Mouse (Mus musculus) MEL (cell line): ENCODE measurements around the gene Sf3b4. TPM values are rescaled to one million over a fixed set of nuclear protein-coding genes. Genes with fewer than 3 reads are reported as not detected.

Experiments used
- DNase-seq: peaks from one replicate; pipeline ENCODE4 v3.0.0; 2011; ENCODE audit warnings: low read depth, low spot score
- H3K27ac ChIP-seq: 2 replicates; pipeline ENCODE4 v1.5.1; 2012; ENCODE audit warnings: low read depth, mild to moderate bottlenecking, control low read depth, low read length, moderate library complexity; ENCODE audit not compliant: control insufficient read depth
- H3K27me3 ChIP-seq, 2 experiments: fragments of 150-350 bp in 1 of 2; sonication (generic) in 1 of 2; 2 replicates each; pipeline ENCODE4 v1.6.1; 2012; ENCODE audit warnings: low read length in 2 of 2, mild to moderate bottlenecking in 2 of 2, improper control_type of control experiment in 1 of 2, moderate library complexity in 1 of 2; ENCODE audit not compliant: insufficient read depth in 2 of 2, control insufficient read depth in 1 of 2
- H3K36me3 ChIP-seq, 2 experiments: 2 replicates each; pipeline ENCODE4 v1.6.1; 2012 to 2014; ENCODE audit warnings: low read length in 2 of 2, improper control_type of control experiment in 1 of 2, inconsistent platforms in 1 of 2, mild to moderate bottlenecking in 1 of 2; ENCODE audit not compliant: insufficient read depth in 2 of 2, control insufficient read depth in 1 of 2
- H3K4me1 ChIP-seq, 2 experiments: fragments of 150-350 bp in 1 of 2; sonication (generic) in 1 of 2; 2 replicates each; pipeline ENCODE4 v1.6.1; 2012; ENCODE audit warnings: low read length in 2 of 2, improper control_type of control experiment in 1 of 2, mild to moderate bottlenecking in 1 of 2; ENCODE audit not compliant: insufficient read depth in 2 of 2, control insufficient read depth in 1 of 2
- H3K4me3 ChIP-seq, 2 experiments: fragments of 150-350 bp in 1 of 2; sonication (generic) in 1 of 2; 2 replicates each; pipeline ENCODE4 v1.5.1; 2012; ENCODE audit warnings: low read depth in 2 of 2, low read length in 2 of 2, mild to moderate bottlenecking in 2 of 2, moderate library complexity in 2 of 2, control low read depth in 1 of 2, improper control_type of control experiment in 1 of 2; ENCODE audit not compliant: control insufficient read depth in 1 of 2, insufficient read depth in 1 of 2
- H3K79me2 ChIP-seq: 2 replicates; pipeline ENCODE4 v1.6.1; 2012; ENCODE audit warnings: mild to moderate bottlenecking, low read length, moderate library complexity; ENCODE audit not compliant: control insufficient read depth, poor library complexity, insufficient read depth
- H3K9ac ChIP-seq: 2 replicates; pipeline ENCODE4 v1.6.1; 2012; ENCODE audit warnings: low read depth, mild to moderate bottlenecking, control low read depth, low read length, moderate library complexity; ENCODE audit not compliant: control insufficient read depth, poor library complexity, severe bottlenecking
- H3K9me3 ChIP-seq: fragments of 150-350 bp; sonication (generic); replicated peaks from 2 replicates; pipeline ENCODE4 v1.6.1; 2012; ENCODE audit warnings: mild to moderate bottlenecking, low read length, improper control_type of control experiment, moderate library complexity; ENCODE audit not compliant: insufficient read depth
- BHLHE40 ChIP-seq: IDR thresholded peaks from 2 replicates; pipeline ENCODE4 v1.6.1; 2012; ENCODE audit warnings: low read depth, mild to moderate bottlenecking, inconsistent platforms, low read length, improper control_type of control experiment, borderline replicate concordance
- CTCF ChIP-seq, 3 experiments: IDR thresholded peaks in 2 of 3; conservative IDR thresholded peaks in 1 of 3; 2 replicates each; pipeline ENCODE4 v1.5.1; 2011 to 2012; ENCODE audit warnings: low read length in 3 of 3, low read depth in 2 of 3, mild to moderate bottlenecking in 2 of 3, improper control_type of control experiment in 1 of 3, inconsistent platforms in 1 of 3, mixed read lengths in 1 of 3, moderate library complexity in 1 of 3; ENCODE audit not compliant: control insufficient read depth in 1 of 3, insufficient read depth in 1 of 3, poor library complexity in 1 of 3, severe bottlenecking in 1 of 3
- GABPA ChIP-seq: IDR thresholded peaks from 2 replicates; pipeline ENCODE4 v1.6.1; 2012; ENCODE audit warnings: low read depth, mild to moderate bottlenecking, inconsistent platforms, low read length, improper control_type of control experiment, moderate library complexity
- GATA1 ChIP-seq: IDR thresholded peaks from 2 replicates; pipeline ENCODE4 v1.6.1; 2011; ENCODE audit warnings: low read depth, low read length, improper control_type of control experiment
- KAT2A ChIP-seq: conservative IDR thresholded peaks from 2 replicates; pipeline ENCODE4 v1.6.1; 2012; ENCODE audit warnings: low read depth, low read length, improper control_type of control experiment, inconsistent platforms
- MAZ ChIP-seq: IDR thresholded peaks from 2 replicates; pipeline ENCODE4 v1.6.1; 2012; ENCODE audit warnings: low read depth, mild to moderate bottlenecking, inconsistent platforms, low read length, improper control_type of control experiment
- MYC ChIP-seq: IDR thresholded peaks from 2 replicates; pipeline ENCODE4 v1.6.1; 2011; ENCODE audit warnings: low read depth, mild to moderate bottlenecking, low read length, improper control_type of control experiment, moderate library complexity
- NELFE ChIP-seq: IDR thresholded peaks from 2 replicates; pipeline ENCODE4 v1.6.1; 2011; ENCODE audit warnings: low read depth, low read length, improper control_type of control experiment
- POLR2AphosphoS2 ChIP-seq: IDR thresholded peaks from 2 replicates; pipeline ENCODE4 v1.6.1; 2011; ENCODE audit warnings: low read length, improper control_type of control experiment
- RAD21 ChIP-seq: IDR thresholded peaks from 2 replicates; pipeline ENCODE4 v1.6.1; 2011; ENCODE audit warnings: mild to moderate bottlenecking, low read depth, low read length, improper control_type of control experiment
- RCOR1 ChIP-seq: IDR thresholded peaks from 2 replicates; pipeline ENCODE4 v1.6.1; 2012; ENCODE audit warnings: low read depth, mild to moderate bottlenecking, inconsistent platforms, low read length, improper control_type of control experiment
- TBP ChIP-seq: IDR thresholded peaks from 2 replicates; pipeline ENCODE4 v1.8.0; 2011; ENCODE audit warnings: low read depth, low read length, improper control_type of control experiment
- TCF12 ChIP-seq: IDR thresholded peaks from 2 replicates; pipeline ENCODE4 v1.6.1; 2014; ENCODE audit warnings: low read depth, mild to moderate bottlenecking, inconsistent platforms, low read length, improper control_type of control experiment, moderate library complexity
- USF1 ChIP-seq: IDR thresholded peaks from 2 replicates; pipeline ENCODE4 v1.6.1; 2014; ENCODE audit warnings: low read depth, mild to moderate bottlenecking, inconsistent platforms, low read length, improper control_type of control experiment, moderate library complexity
- USF2 ChIP-seq, 2 experiments: IDR thresholded peaks; 2 replicates each; pipeline ENCODE4 v1.6.1; 2011 to 2012; ENCODE audit warnings: improper control_type of control experiment in 2 of 2, low read length in 2 of 2, borderline replicate concordance in 1 of 2, inconsistent platforms in 1 of 2, low read depth in 1 of 2, mild to moderate bottlenecking in 1 of 2; ENCODE audit not compliant: insufficient read depth in 1 of 2
- ZMIZ1 ChIP-seq: IDR thresholded peaks from 2 replicates; pipeline ENCODE4 v1.6.1; 2012; ENCODE audit warnings: low read depth, mild to moderate bottlenecking, inconsistent platforms, low read length, improper control_type of control experiment, moderate library complexity
- ZNF384 ChIP-seq: IDR thresholded peaks from 2 replicates; pipeline ENCODE4 v1.6.1; 2012; ENCODE audit warnings: low read depth, mild to moderate bottlenecking, inconsistent platforms, low read length, improper control_type of control experiment
- polyA plus RNA-seq, 2 experiments: library from polyadenylated mRNA; stranded (reverse) in 1 of 2; unstranded in 1 of 2; fragments of >175 nt in 1 of 2; fragments of >200 nt in 1 of 2; gene quantifications; 2 replicates each; pipeline versions ENCODE4 v1.2.1 to v1.2.4; 2012; ENCODE audit warnings: low replicate concordance in 2 of 2, low read depth in 1 of 2; ENCODE audit not compliant: insufficient read length in 2 of 2, insufficient read depth in 1 of 2, missing spikeins in 1 of 2
- total RNA-seq: library from RNA; depleted of rRNA; stranded (reverse); fragments of 300-350 nt; gene quantifications from 2 replicates; pipeline ENCODE4 v1.2.3, GENCODE M21; 2012

Sf3b4 gene
- total and polyA plus RNA-seq, 3 experiments: 102 to 423 (median 157) TPM

- no peak overlapping the region for H3K9ac ChIP-seq
- DNase-seq: no peak
- no peak overlapping the region for H3K4me3 ChIP-seq
- peaks cover 23% of the 10 kb centered on the region for H3K79me2 ChIP-seq
- peaks cover 0 to 17% of the 10 kb centered on the region in 2 experiments; a peak in 2 of 4 replicates for H3K36me3 ChIP-seq
- H3K27ac ChIP-seq: no peak overlapping the region
- TF ChIP-seq USF2 (IDR thresholded peaks at IDR 0.05; ENCODE audit: borderline replicate concordance in 1 of 2, insufficient read depth in 1 of 2, low read depth in 1 of 2, low read length in 2 of 2): no peak
- TF ChIP-seq POLR2AphosphoS2: 0 out of 2 replicates have a peak, but pooled peaks have one; percentile 13
- TF ChIP-seq TCF12: no peak
- peak; percentile 64 for TF ChIP-seq ZMIZ1
- H3K27me3 ChIP-seq: no peaks in the 10 kb centered on the region
- peaks cover 8 to 18% of the 10 kb centered on the region in 2 experiments for H3K4me1 ChIP-seq
- H3K9me3 ChIP-seq: no peaks in the 10 kb centered on the region
Observed at GRCm38 (mm10) chr3:96168466-96169158, 3.5 kb upstream of the Sf3b4 start.

- no peaks in the 10 kb centered on the region for H3K27me3 ChIP-seq
- H3K36me3 ChIP-seq: peaks cover 8 to 30% of the 10 kb centered on the region in 2 experiments
- H3K9ac ChIP-seq: peak overlapping the region; percentile 86
- H3K4me3 ChIP-seq: no peak overlapping the region
- H3K9me3 ChIP-seq: no peaks in the 10 kb centered on the region
- TF ChIP-seq ZNF384: no peak
- no peak for TF ChIP-seq CTCF (IDR thresholded peaks at IDR 0.05 in 2 of 3, conservative IDR thresholded peaks at IDR 0.05 in 1 of 3; ENCODE audit: control insufficient read depth in 1 of 3, insufficient read depth in 1 of 3, low read depth in 2 of 3, low read length in 3 of 3, poor library complexity in 1 of 3, severe bottlenecking in 1 of 3)
- TF ChIP-seq RCOR1: no peak
- TF ChIP-seq MYC: no peak
- TF ChIP-seq BHLHE40: no peak
- no peak for TF ChIP-seq GATA1
- TF ChIP-seq USF1: no peak
- no peak for TF ChIP-seq TBP
- TF ChIP-seq NELFE: no peak
- TF ChIP-seq POLR2AphosphoS2: no peak
- TF ChIP-seq MAZ: no peak
- no peak for TF ChIP-seq RAD21
- TF ChIP-seq KAT2A: no peak
- TF ChIP-seq GABPA: no peak
- no peak for DNase-seq
- peaks cover 37% of the 10 kb centered on the region for H3K79me2 ChIP-seq
- H3K4me1 ChIP-seq: peaks cover 8 to 34% of the 10 kb centered on the region in 2 experiments
- H3K27ac ChIP-seq: no peak overlapping the region
Observed at GRCm38 (mm10) chr3:96170276-96170675, 1.9 kb upstream of the Sf3b4 start.
